Mouse (Mus musculus): ENCODE results near the gene Gpat3.

Gpat3 gene

DNA sequence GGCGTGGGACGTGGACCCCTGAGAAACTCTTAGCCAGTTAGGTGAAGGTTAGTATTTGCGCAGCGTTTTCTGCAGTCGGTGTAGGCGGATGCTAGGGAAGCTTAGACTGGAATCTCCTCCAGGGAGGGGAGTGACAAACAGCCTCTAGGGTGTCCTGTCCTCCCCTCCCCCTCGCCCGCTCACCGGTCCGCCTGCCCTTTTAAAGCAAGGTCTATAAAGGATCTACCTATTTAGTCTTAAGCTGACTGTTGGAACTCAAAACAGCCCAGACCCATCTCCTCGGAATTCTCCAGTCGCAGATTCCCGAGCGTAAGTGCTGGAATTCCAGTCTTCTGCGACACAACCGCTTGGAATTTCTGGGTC, at the start of gene Gpat3:
Gene Gpat3, plus strand, starts transcription at position 229 of the 363 bp plus-strand sequence.
- DNase-seq (ENCODE audit: low spot score in 2 of 2): no peak

DNA sequence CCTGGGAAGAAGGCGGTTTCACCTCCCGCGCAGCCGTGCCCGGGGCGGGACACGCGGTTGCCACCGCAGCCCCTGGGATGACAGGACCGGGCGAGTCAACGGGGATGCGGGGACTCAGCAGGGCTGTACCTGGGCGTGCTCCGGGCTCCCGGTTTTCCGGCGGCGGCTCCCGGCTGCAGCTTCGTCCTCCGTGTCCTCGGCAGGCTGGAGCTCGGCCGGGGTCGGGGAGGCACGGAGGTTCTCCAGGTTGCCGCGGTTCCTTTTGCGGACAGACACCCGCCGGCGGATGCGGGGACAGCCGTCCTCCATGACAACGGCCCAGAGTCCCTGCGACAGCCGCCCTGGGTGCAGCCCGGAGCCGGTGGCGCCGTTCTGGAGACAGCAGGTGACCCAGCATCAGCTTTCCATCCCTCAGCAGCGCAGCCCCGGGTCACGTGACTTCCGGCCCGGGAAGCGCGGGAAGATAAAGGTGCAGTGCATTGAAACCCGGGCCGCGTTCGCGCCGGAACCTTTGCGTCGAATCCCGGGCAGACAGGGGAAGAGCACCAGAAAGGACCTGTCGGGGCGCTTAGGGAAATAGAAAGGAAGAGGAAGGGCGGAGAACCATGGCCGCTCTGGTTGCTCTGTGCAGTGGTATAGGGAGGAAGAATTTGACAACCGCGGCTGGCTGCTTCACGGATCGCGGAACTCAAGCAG, 47.2 kb upstream of the Gpat3 start, which contains the start of the genes Helq and Mrps18c:
Gene Helq, minus strand, starts transcription at position 434 of the 696 bp plus-strand sequence.
Gene Mrps18c, plus strand, starts transcription at position 463 of the 696 bp plus-strand sequence.
- peak; percentile 88 for DNase-seq (ENCODE audit: low spot score in 2 of 2)

DNA sequence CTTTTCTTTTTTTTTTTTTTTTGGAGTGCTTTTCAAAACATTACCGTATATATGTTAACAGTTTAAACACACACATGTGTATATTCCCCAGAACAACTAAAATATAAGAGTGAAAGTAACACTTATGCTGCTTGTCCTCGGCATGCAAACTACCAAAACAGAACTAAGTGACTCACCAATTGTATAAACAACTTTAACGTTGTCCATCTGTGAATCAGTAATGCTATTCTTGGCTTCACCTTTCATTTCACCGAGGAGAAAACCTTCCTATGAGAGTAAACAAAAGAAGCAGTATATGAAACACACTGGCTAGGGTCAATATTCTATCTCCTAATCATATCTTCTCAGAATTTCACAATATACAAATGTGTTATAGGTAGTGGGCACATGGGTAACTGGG, 27.2 kb upstream of the Gpat3 start:
- no peak for DNase-seq (ENCODE audit: low spot score in 2 of 2)

DNA sequence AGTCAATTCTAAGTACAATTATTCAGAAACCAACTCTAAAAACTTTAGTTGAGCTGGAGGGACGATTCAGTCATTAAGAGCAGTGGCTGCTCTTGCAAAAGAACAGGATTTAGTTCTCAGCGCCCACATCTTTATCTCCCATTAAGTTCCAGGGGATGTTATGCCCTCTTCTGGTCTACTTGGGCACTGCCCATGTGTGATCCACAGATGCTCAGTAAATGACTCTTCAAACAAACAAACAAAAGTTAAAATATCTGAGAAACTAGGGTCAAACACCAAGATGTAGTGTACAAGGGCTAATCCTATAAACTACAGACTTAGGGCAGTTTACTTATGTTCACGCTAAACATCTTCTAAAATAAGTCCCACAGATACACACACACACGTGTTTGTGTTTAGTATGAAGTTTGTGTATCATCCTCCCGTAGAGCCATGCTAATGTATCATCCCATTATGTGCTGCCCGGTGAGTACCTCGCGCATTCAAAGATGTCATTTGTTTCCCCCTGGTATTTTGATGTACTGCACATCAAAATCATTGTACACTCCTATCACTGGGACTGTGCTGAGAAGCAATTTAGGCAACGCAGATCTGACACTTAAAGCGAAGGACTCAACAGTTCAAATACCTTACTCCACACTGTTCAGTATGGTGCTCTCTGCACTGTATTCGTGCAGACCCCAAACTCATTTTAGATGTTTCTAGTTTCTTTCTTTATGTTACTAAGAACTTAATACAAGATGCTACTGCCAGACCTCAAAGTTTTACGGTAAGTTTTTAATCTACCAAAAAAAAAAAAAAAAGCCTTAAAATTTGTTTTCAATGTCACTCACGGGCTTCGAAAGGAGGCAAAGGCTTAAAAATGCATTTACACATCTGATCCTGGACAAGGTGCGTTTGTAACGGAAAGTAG, 25.7 kb upstream of the Gpat3 start:
- DNase-seq (ENCODE audit: low spot score in 2 of 2): no peak

DNA sequence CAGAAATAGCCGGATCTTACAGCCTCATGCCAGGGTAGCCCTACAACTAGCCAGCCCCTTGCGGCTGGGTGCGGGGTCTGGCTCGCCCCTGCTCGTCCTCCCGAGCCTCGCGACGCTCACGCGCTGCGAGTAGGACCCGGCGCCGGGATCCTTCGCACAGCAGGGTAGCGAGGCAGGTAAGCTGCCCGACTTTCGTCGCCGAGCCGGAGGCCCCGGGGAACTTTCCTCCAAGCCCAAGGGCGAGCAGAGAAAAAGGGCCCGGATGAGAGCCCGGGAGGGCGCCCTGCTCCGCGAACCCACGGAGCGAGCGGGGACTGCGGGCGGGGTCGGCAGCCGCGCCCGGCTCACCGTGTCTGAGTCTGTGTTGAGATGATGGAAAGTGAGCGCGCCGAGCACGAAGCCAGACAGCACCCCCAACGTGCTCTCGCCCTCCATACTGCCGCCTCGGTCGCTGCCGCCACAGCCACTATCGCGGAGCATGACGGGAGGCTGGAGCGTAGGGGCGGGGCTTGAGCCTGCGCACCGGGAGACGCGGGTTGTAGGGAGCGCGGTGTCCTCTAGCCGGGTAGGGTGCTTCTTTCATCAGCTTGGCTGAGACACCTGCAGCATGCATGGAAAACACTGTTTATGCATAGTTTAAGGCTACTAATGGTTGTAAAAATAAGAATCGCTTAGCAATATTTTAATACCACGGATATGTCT, 24.9 kb upstream of the Gpat3 start, which contains the start of gene Abraxas1:
Gene Abraxas1, minus strand, starts transcription at position 483 of the 702 bp plus-strand sequence.
- peak; percentile 72 to 82 for DNase-seq (ENCODE audit: low spot score in 2 of 2)

DNA sequence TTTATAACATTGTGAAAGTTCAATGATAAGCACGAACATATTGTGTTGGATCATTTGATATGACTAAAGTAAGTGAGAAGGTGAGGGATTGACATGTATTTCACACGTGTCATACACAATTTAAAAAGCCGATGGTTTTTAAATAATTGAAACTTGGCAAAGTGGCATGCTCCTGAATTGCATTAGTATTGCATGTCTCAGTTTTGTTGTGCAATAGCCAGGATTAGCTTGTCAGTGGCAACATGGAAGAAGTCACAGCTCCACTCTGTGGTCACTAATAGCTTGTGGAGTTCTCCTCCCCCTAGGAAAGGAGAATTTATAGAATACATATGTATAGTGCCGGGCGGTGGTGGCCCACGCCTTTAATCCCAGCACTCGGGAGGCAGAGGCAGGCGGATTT, 24.1 kb upstream of the Gpat3 start:
- no peak for DNase-seq (ENCODE audit: low spot score in 2 of 2)

DNA sequence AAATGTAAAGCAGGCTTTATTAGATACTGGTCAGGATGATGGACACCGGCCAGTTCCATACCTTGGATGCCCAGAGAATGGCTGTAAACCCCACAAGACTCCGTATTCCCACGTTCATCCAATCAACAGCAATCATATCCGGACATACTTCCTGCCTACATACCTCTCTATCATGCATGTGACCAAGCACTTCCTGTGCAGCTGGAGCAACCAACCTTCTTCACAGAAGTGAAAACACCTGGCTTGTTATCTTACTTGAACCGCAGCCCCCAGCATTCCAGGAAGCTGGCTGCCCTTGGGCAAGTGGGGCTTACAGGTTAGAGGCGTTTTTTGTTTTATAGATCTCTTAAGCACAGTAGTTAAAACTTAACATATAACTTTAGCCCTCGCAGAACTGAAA, 22.7 kb upstream of the Gpat3 start:
- no peak for DNase-seq (ENCODE audit: low spot score in 2 of 2)

DNA sequence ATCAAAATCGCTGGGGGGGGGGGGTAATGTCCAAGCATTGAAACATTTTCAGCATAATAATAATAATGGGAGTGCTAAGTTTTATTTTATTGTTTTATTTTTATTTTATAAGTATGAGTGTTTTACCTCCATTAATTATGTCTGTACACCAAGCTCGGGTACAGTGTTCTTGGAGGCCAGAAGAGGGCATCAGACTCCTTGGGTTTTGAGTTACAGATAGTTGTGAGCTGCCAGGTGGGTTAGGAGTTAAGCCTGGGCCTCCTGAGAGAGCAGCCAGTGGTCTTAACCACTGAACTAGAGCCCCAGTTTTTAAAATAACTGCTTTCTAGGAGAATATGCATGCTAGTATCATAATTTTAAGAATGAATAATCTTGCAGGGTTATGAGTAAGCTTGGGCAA, 19.5 kb upstream of the Gpat3 start:
- DNase-seq (ENCODE audit: low spot score in 2 of 2): no peak

DNA sequence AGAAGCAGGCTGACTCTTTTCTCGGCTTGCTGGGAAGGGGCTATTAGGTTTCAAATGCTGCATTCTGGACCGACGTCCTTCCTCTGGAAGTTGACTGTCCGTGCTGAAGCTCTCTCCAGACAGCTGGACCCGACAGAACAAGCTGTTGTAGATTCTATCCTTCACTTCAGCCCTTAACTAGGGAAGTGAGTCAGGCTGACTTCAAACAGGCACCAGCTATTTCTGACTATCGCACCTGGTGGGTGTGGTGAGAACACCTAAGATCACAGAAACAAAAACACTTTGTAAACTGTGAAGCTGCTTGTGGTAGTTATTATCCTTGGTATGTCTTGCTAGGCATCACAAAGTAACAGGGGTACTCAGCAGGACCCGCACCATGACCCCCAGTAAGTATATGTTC, 19.0 kb upstream of the Gpat3 start:
- no peak for DNase-seq (ENCODE audit: low spot score in 2 of 2)

DNA sequence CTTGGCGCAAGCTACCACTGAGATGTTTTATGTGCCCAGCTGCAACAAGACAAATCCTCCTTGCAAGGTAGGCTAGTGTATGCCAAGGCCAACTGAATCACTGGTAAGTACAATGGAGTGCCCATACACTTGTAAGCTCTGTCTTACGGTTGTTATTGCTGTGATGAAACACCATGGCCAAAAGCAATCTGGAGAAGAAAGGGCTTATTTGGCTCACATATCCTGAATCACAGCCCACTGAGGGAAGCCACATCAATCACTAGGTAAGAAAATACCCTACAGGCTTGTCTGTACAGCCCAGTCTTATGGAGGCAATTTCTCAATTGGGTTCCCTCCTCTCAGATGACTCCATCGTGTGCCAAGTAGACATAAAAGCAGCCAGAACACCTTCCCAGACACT, 16.8 kb upstream of the Gpat3 start:
- no peak for DNase-seq (ENCODE audit: low spot score in 2 of 2)

DNA sequence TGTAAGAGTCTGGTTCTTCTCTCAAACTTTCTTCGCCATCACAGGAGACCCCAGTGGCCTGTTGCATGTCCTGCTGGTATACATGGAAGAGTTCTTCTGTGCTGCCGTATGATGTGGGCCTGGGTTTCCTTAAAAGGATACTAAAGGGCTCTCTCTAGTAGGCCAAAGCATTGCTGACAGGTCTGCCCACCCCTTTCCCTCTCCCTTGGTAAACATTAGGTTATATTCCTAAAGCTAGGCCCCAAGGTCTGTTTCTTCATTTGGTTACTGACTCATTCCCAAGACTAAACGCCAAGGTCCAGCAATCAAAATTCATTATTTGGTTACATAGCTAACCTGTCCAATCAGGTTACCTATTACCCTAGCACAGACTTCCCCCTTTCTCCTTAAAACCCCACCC, 12.8 kb upstream of the Gpat3 start:
- no peak for DNase-seq (ENCODE audit: low spot score in 2 of 2)

DNA sequence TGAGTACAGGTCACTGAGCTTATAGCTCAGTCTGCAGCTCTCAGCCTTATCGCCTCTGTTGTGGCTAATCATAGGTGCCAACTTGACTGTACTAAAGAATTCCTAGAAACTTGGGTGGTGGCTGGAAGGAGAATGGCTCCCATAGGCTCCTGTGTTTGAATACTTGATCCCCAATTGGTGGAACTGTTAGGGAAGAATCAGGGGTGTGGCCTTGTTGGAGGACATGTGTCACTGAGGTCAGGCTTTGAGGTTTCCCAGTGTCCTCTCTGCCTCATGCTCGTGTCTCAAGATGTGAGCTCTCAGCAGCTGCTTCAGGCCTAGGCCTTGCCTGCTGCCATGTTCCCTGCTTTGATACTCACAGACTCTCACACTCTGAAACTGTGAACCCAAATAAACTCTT, 11.7 kb upstream of the Gpat3 start:
- DNase-seq (ENCODE audit: low spot score in 2 of 2): no peak

DNA sequence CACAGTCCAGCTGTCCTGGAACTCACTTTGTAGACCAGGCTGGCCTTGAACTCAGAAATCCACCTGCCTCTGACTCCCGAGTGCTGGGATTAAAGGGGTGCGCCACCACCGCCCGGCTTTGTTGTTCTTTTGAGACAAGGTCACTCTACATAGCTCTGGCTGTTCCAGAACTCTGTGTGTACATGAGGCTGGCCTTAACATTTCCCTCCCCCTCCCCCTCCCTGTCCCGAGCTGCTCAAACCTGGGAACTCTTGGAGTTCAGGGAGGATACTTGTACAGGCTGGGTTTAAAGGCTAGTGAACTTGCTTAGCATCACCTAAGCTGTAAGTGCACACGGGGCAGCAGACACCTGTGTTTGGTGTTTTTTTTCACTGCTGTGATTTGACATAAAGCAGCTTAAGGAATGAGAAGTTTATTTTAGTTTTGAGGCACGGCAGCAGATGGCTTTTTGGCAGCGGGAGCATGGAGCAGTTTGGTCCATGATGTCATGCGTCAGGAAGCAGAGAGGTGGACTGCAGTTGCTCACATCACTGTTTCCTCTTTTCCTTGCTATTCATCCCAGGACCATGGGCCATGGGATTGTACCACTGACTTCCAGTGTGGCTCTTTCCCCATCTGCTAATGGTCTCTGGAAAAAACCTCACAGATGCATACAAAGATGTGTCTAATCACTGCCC, 9.5 kb upstream of the Gpat3 start:
- no peak for DNase-seq (ENCODE audit: low spot score in 2 of 2)

DNA sequence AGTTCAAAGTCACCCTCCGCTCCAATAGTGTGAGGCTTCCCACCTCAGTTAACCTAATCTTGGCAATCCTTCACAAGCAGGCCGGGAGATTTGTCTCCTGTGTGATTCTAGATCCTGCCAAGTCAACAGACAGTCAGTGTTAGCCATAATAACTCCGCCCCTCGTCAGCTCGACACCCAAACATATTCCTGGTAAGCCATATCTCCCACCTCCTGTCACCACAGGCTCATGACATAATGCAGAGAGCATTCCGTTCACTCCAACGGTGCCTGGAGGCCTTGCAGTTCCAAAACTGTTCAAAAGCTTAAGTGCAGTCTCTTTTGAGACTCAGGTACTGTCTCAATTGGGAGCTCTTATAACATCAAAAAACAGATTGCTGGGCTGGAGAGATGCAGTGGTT, 7.6 kb upstream of the Gpat3 start:
- no peak for DNase-seq (ENCODE audit: low spot score in 2 of 2)

DNA sequence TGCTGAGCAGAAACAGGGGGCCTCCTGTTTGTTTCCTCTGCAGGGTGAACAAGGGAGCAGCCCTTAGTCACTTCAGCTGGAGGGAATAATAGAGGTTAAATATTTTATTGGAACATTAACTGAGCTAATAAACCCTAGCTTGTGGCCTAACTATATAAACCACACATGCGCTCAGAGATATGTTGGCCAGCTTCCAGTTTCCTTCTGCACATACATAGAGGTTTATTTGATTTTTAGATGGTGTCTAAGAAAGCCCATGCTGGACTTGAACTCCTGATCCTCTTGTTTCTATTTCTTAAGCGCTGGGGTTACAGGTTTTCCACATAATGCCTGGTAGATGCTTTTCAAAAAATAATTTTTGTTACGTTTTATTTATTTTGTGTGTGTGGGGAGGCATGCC, 1.0 kb upstream of the Gpat3 start:
- no peak for DNase-seq (ENCODE audit: low spot score in 2 of 2)

DNA sequence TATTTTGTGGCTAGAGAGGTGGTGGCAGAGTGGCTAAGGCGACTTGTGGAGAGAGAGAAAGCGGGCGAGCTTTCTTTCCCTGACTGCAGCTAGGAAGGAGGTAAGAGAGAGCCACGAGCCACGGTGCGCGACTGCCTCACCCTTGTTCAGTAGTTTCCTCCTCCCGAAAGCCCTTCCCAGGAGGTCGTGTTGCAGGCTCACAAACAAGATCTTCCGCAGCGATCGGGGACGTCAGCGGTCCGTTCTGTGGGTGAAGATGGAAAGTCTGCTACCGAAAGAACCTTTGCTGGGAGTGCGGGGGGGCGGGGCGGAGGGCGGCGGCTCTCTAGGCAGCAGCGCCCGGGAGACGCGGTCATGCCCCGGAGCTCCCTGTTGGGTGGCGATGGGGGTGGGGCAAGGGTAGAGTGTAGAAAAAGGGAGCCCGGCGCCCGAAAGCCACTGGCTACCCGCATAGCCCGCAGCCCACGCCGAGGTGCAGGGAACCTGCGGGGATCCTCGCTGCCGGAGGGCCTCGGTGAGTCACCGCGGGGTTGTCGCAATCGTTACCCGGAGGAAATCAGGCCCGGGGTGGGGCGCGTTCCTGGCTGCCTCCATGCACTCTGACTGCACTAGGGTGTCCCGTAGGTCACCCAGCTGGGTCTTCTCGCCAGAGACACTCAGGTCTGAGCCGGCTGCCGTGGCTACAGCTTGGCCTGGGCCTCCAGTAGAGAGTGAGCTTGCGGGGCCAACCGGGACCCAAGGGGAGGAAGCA, 510 bp downstream of the Gpat3 start:
- peak; percentile 57 to 74 for DNase-seq (ENCODE audit: low spot score in 2 of 2)

DNA sequence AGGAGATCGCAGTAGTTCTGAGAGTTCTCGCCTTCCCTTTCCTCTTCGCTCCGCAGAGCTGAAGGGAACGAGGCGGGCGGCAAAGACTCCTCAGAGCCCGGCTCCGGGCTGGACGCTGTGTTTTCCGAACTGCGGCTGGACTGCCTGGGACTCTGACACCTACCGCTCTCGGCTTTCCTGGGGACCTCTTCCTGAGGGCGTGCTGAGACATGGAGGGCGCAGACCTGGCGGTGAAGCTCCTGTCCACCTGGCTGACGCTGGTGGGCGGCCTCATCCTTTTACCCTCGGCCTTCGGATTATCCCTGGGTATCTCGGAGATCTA, 1.0 kb downstream of the Gpat3 start:
- DNase-seq (ENCODE audit: low spot score in 2 of 2): no peak

DNA sequence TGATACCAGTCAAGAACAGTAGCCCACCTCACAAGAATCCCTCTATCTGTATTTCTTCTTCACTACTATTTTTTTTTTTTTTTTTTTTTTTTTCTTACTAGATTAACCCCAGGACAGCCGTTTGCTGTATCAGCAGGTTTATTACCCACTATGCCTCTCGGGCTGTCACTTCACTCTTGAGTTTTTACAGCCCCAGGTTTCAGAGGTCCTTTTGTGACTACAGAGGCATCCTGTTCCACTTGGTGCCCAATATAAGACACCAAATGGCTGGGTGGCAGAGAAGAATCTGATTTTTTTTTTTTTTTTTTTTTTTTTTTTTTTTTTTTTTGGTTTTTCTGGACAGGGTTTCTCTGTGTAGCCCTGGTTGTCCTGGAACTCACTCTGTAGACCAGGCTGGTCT, 1.6 kb downstream of the Gpat3 start:
- DNase-seq (ENCODE audit: low spot score in 2 of 2): no peak

DNA sequence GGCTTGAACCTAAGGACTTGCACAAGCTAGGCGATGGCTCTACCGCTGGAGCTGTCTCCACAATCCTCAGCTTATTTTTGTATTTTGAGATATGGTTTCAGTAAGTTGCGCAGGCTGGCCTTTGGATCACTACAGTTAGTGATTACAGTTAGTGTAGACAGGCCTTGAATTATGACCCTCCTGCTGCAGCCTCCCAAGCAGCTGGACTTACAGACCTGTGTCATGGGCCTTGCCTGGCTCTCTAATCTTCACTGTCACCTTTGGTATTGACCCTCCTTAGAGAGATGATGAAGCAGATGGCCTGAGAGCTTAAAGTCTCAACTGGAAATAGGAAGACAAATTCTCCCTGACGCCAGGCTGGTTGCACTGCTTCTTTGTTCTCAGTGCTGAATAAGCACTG, 8.4 kb downstream of the Gpat3 start:
- no peak for DNase-seq (ENCODE audit: low spot score in 2 of 2)

DNA sequence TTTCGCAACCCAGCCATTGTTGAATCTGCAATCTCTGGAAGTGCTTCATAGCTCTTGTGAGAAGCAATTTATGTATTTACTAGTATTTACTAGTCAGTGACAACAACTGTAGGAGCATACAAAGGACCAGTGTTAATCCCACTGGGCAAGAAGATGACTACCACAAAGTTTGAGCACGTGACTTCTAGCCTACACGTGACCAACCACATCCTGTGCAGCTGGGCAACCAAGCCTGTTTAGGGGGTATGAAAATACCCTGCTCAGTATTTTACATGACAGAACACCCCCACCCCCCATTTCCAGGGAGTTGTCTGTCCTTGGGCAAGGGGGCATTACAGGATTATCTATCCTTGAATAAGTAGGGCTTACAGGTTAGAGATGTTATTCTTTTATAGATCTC, 11.0 kb downstream of the Gpat3 start:
- no peak for DNase-seq (ENCODE audit: low spot score in 2 of 2)

DNA sequence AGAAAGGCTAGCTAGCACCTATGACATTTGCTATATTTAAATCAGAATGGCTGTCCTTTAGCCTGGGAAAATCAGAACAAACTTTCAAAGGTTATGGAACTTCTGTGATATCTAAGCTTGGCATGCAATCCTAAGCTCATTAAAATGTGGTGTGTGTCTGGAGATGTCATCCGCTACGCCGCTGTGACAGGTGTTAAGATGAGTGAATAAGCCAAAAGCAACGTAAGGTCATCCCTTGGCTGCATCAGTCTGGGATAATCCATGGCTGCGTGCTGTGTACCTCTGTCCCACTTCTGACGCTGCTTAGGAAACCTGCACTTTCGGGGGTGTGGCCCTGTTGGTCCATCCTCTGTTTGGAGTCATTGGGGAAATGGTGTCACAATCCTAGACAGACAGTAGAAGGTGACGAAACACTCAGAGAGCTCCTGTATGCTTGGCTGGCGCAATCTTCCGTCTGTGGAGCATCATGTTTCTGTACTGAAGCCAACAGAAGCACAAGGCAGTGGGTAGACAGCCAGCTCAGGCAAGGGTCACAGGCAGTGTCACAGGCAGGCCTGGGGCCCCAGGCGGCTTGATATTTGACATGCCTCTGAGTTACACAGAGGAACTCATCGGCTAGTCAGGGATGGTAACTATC, 15.0 kb downstream of the Gpat3 start:
- no peak for DNase-seq (ENCODE audit: low spot score in 2 of 2)
